Mouse (Mus musculus) heart, embryonic 12.5 days (tissue): ENCODE measurements around the gene Metrn. TPM values are rescaled to one million over a fixed set of nuclear protein-coding genes. Genes with fewer than 3 reads are reported as not detected.

ENCODE experiments used
- ATAC-seq: fragments of 200-750 bp; cut with Nextera tagmentation; 2 replicates; pipeline ENCODE4 v1.8.0; 2017; ENCODE audit warnings: moderate TSS enrichment, moderate library complexity; ENCODE audit not compliant: insufficient number of reproducible peaks, low FRiP score
- H3K27ac ChIP-seq: fragments of 300-500 bp; sonication (generic); 2 replicates; pipeline ENCODE4 v1.5.1; 2016; ENCODE audit warnings: mild to moderate bottlenecking, moderate library complexity; ENCODE audit not compliant: poor library complexity, severe bottlenecking
- H3K27me3 ChIP-seq: fragments of 300-500 bp; sonication (generic); replicated peaks from 2 replicates; pipeline ENCODE4 v1.6.1; 2016; ENCODE audit warnings: mild to moderate bottlenecking, moderate library complexity
- H3K36me3 ChIP-seq: fragments of 300-500 bp; sonication (generic); 2 replicates; pipeline ENCODE4 v1.6.1; 2016; ENCODE audit warnings: mild to moderate bottlenecking, moderate library complexity
- H3K4me1 ChIP-seq: fragments of 300-500 bp; sonication (generic); replicated peaks from 2 replicates; pipeline ENCODE4 v1.6.1; 2016; ENCODE audit warnings: mild to moderate bottlenecking
- H3K4me2 ChIP-seq: fragments of 300-500 bp; sonication (generic); 2 replicates; pipeline ENCODE4 v1.6.1; 2016; ENCODE audit warnings: mild to moderate bottlenecking, moderate library complexity
- H3K4me3 ChIP-seq: fragments of 300-500 bp; sonication (generic); 2 replicates; pipeline ENCODE4 v1.5.1; 2016; ENCODE audit warnings: mild to moderate bottlenecking
- H3K9ac ChIP-seq: fragments of 300-500 bp; sonication (generic); 2 replicates; pipeline ENCODE4 v1.6.1; 2016; ENCODE audit warnings: mild to moderate bottlenecking, moderate library complexity
- H3K9me3 ChIP-seq: fragments of 300-500 bp; sonication (generic); replicated peaks from 2 replicates; pipeline ENCODE4 v1.6.1; 2016; ENCODE audit warnings: mild to moderate bottlenecking, moderate library complexity
- WGBS: fragments of 180-500 bp; shearing (Covaris S2); methylation state at CpG from one replicate; pipeline ENCODE4 v1.1.7; 2016; 5-methylcytosine and 5-hydroxymethylcytosine counted together
- polyA plus RNA-seq: library from polyadenylated mRNA; unstranded; fragments of >200 nt; fragmentation: Nextera tagmentation; extraction: Ambion mirVana; gene quantifications from 2 replicates; pipeline ENCODE4 v1.2.1, GENCODE M21; 2016

The Metrn gene
- polyA plus RNA-seq, 1 experiment from 2014 or later: 30.9 TPM

DNA sequence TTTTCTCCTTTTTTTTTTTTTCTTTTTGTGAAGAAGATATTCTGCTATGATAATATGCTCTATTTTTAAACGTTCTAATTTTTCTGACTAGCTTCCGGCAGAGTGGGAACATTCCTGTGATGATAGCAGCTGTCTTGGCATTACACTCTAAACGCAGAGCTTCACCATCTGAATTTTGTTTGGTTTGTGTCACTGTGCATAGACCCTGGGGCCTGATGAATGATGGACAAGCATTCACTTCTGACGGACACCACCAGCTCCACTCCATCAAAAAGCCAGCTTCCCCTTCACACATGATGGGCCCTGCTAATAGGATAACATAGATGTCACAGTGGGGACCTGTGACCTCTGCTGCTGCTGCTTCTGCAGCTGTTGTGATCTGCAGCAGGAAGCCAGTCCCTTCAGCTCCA, 35.4 kb downstream of the Metrn start:
- Histone ChIP-seq H3K27ac (no peak overlapping the region), H3K4me1 (0 out of 2 replicates have a peak, but pooled peaks cover 5% of the 10 kb centered on the region), H3K27me3 (peaks cover 7% of the 10 kb centered on the region), H3K36me3 (no peaks in the 10 kb centered on the region), H3K4me2 (no peak overlapping the region), H3K9ac (no peak overlapping the region), H3K9me3 (no peaks in the 10 kb centered on the region), H3K4me3 (no peak overlapping the region)
- 32% methylated on average over 4 of the region's 4 CpGs for WGBS
- no peak for ATAC-seq

DNA sequence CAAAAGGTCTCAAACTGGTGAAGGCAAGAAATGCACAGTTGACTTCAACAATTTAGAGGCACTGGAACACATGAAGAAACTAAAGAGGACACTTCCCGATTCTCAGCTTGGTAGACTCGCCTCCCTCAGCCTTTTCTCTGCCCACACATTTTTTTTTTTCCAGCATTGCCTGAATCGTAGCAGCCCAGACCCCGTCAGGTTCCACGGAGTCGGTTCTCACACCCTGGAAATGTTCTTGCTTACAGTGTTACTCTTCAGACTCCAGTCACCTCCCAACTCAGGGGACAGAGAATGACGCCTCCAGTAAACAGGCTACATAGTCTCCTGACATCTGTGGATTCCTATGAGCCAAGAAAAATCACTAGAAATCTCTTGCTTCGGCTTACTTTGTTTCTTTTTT, 36.8 kb downstream of the Metrn start:
- WGBS: 64% methylated on average over 8 of the region's 8 CpGs

DNA sequence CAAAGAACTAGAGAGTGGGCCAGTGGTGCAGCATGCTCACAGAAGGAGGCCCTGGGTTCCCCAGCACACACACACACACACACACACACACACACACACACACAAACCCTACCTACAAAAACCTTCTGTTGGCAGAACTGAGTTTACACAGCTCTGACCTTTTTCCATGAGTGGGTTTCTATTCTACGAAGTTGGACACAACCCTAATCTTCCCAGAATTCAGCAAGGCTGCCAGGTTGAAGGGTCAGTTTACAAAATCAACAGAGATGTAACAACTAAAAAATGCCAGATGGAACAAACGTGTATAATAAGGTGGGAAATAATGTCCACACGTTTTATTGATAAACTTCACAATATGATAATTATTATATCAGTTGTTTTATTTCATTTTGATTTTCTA, 39.2 kb downstream of the Metrn start:
- no peak overlapping the region for H3K27ac ChIP-seq
- no peaks in the 10 kb centered on the region for H3K36me3 ChIP-seq
- H3K9ac ChIP-seq: no peak overlapping the region
- no peak overlapping the region for H3K4me3 ChIP-seq
- H3K4me1 ChIP-seq: peaks cover 15% of the 10 kb centered on the region; the same call in 1 of the 2 replicates
- peaks cover 21% of the 10 kb centered on the region for H3K27me3 ChIP-seq
- no peak overlapping the region for H3K4me2 ChIP-seq
- no peaks in the 10 kb centered on the region for H3K9me3 ChIP-seq
- WGBS: 54% methylated on average over 3 of the region's 3 CpGs
- ATAC-seq: no peak

More for the DNA sequence above, 36.8 kb downstream of the Metrn start:
- H3K4me1 ChIP-seq: peaks cover 13% of the 10 kb centered on the region; the same call in 1 of the 2 replicates
- H3K4me2 ChIP-seq: no peak overlapping the region
- H3K27ac ChIP-seq: no peak overlapping the region
- no peak overlapping the region for H3K4me3 ChIP-seq
- H3K27me3 ChIP-seq: peaks cover 7% of the 10 kb centered on the region
- ATAC-seq: no peak
- no peaks in the 10 kb centered on the region for H3K9me3 ChIP-seq
- H3K36me3 ChIP-seq: no peaks in the 10 kb centered on the region
- H3K9ac ChIP-seq: no peak overlapping the region

DNA sequence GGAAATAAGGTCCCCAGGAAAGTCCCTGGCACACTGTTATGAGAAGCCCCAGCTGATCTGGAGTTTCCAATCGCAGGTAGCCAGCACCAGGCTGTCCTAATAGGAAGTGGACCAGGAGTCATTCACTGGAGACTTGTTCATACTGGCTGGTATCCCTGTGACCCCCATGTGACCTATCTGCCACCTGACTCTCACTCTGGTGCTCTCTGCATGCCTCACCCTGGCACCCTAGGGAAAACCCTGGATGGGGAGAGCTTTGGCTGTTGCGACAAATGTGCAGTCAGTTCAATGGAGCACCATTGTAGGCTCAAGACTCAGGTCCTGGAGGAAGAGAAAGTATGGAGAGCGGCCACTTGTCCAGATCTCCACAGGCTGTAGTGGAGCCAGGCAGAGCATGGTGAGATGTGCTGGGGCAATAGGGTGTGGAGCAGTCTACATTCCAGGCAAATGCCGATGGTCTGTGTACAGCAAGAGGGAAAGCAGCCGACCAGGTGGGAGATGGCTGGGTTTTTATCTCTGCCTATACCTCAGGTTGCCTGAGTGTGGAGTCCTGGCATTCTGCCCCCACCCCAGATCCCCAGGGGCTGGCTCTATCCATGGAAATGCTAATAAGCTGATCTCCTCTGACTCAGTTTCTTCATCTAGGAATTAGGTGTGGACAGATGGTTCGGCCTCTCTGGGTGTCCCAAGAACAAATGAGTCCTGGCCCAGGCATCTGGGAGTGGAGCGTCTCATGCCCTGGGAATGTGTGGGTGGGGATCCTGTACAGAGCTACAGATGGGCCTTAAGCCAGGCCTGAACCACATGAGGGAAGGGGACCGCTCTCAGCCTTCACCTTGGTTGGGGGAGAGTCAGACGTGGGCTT, 40.3 kb downstream of the Metrn start:
- no peaks in the 10 kb centered on the region for H3K36me3 ChIP-seq
- no peak overlapping the region for H3K4me2 ChIP-seq
- peaks cover 19% of the 10 kb centered on the region for H3K4me1 ChIP-seq
- no peak overlapping the region for H3K9ac ChIP-seq
- H3K27me3 ChIP-seq: peaks cover 24% of the 10 kb centered on the region
- peak; percentile 38; the same call in 1 of the 2 replicates for ATAC-seq
- no peaks in the 10 kb centered on the region for H3K9me3 ChIP-seq
- WGBS: 65% methylated on average over 9 of the region's 9 CpGs
- no peak overlapping the region for H3K27ac ChIP-seq
- no peak overlapping the region for H3K4me3 ChIP-seq

DNA sequence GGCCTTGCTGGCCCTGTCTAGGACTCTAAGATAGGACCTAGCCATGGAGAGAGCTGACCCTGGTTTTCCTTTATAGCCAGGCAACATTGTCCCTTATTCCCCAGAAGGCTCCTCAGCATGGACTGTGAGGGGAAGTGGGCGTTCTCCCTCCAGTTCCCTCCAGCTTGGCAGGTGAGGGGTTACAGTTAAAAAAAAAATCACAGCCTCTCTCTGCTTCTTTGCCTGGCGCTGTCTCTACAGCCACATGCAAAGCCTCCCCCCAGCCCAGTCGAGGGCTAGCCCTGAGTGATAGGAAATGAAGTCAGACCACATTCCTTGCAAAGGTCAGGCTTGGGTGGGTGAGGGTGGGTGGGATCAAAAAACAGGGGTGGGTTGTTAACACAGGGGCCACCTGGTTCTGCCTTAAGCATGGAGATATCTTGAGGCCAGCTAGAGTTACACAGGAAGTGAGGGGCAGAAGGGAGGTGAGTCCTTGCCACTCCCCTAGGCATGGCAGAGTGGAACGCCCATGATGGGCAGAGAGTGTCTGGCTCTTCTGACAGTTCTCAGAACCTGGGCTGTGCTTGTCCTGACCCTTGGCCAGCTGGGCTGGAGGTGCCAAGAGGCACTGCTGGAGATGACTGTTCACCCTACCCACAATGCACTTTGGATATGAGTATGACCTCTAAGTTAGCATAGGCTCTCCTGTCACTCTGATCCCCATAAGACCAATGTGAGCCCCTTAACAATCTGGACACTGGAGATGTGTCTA, 41.1 kb downstream of the Metrn start:
- Histone ChIP-seq H3K27ac (no peak overlapping the region), H3K9me3 (no peaks in the 10 kb centered on the region), H3K9ac (no peak overlapping the region), H3K4me1 (peaks cover 27% of the 10 kb centered on the region), H3K27me3 (peaks cover 24% of the 10 kb centered on the region), H3K36me3 (no peaks in the 10 kb centered on the region), H3K4me3 (no peak overlapping the region), H3K4me2 (no peak overlapping the region)
- WGBS: 27% methylated on average over 4 of the region's 4 CpGs
- ATAC-seq: peak; percentile 54; the same call in 1 of the 2 replicates

DNA sequence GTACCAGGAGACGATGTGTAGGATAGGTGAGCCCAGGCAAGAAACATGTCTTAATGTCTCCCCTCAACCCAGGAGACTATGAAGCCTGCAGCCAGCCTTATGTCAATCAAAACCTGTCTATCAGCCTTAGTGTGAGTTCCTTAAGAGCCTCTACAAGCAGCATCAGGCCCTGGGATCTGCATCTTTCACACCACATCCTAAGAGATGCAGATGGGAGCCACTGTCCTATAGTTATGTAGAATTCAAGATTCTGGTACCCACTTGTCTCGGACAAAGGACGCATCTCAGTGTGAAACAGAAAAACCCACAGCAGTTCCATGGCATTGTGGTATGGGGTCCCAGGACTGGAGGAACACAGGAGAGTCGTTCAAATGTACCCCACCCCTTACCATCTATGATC, 41.9 kb downstream of the Metrn start:
- Histone ChIP-seq H3K9ac (no peak overlapping the region), H3K27ac (no peak overlapping the region), H3K4me3 (no peak overlapping the region), H3K36me3 (no peaks in the 10 kb centered on the region), H3K27me3 (peaks cover 24% of the 10 kb centered on the region), H3K4me1 (peaks cover 27% of the 10 kb centered on the region), H3K4me2 (no peak overlapping the region), H3K9me3 (no peaks in the 10 kb centered on the region)
- no peak for ATAC-seq
- WGBS: 81% methylated on average over 4 of the region's 4 CpGs

DNA sequence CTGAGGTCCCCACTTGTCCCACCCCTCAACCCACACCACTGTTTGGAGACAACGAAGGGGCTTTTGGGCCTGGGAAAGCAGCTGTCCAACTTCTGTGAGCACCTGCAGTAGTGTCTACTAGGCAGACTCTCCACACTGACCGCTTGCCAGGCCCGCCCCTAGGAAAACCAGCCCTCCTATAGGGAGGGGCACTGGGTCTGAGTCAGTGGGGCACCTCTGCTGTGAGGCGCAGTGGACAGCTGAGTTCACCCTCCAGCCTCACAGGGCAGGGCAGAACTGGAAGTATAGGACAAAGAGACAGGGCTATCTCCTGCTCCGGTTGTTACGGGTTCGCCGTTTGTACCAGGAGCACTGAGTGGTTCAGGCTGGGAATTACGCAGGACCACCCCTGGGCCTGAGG, 42.7 kb downstream of the Metrn start, which contains the start of gene Msln:
TSS of gene Msln (minus strand) at position 138 of the 400 bp plus-strand sequence.
- 80% methylated on average over 9 of the region's 9 CpGs for WGBS
- no peak for ATAC-seq
- Histone ChIP-seq H3K9ac (no peak within 1 kb of the TSS), H3K27me3 (peaks cover 23% of the 10 kb centered on the region), H3K4me3 (no peak within 1 kb of the TSS), H3K36me3 (no peaks in the 10 kb centered on the region), H3K4me2 (no peak within 1 kb of the TSS), H3K4me1 (peaks cover 27% of the 10 kb centered on the region), H3K9me3 (no peaks in the 10 kb centered on the region), H3K27ac (no peak within 1 kb of the TSS)

DNA sequence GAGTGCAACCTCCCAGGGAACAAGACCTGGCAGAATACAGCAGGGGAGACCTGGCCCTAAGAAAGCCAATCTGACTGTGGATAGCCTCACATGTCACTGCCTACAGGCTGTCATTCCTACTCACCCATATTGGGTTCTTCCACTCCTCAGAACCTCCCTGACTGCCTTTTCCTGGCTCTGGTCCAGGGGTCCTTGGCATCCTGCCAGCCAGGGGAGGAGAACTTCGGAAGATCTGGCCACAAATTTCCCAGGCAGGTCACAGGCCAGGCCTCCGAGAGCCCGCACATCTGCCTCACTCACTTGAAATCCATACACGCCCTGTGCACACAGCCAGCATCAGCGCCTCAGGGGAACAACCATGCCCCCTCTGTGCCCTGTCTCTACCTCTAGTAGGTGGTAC, 45.5 kb downstream of the Metrn start:
- peaks cover 21% of the 10 kb centered on the region for H3K4me1 ChIP-seq
- no peak overlapping the region for H3K9ac ChIP-seq
- H3K4me3 ChIP-seq: no peak overlapping the region
- no peak overlapping the region for H3K27ac ChIP-seq
- H3K36me3 ChIP-seq: no peaks in the 10 kb centered on the region
- no peak overlapping the region for H3K4me2 ChIP-seq
- WGBS: 46% methylated on average over 5 of the region's 5 CpGs
- ATAC-seq: no peak
- H3K27me3 ChIP-seq: peaks cover 26% of the 10 kb centered on the region; the same call in 1 of the 2 replicates
- no peaks in the 10 kb centered on the region for H3K9me3 ChIP-seq

DNA sequence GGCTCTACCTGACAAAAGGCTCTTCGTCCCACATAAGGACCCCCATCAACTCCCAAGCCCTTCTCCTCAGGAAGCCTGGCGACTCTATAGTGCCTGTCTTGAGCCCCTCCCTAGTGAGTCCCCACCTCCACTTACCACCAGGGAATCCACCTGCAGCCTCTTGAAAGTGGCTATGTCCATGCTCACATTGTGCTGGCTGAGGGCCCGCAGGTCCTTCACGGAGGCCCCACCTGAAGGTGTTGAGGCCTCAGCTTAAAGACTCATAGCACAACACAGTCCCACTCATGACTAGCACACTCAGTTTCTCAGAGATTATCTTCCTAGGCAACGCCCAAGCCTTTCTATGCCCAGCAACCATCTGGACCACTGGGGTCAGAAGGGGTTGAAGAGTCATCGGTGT, 47.6 kb downstream of the Metrn start:
- Histone ChIP-seq H3K27ac (no peak overlapping the region), H3K4me3 (no peak overlapping the region), H3K27me3 (peaks cover 38% of the 10 kb centered on the region), H3K9ac (no peak overlapping the region), H3K4me1 (peaks cover 12% of the 10 kb centered on the region), H3K9me3 (no peaks in the 10 kb centered on the region), H3K4me2 (no peak overlapping the region), H3K36me3 (no peaks in the 10 kb centered on the region)
- 76% methylated on average over 6 of the region's 6 CpGs for WGBS
- ATAC-seq: no peak

DNA sequence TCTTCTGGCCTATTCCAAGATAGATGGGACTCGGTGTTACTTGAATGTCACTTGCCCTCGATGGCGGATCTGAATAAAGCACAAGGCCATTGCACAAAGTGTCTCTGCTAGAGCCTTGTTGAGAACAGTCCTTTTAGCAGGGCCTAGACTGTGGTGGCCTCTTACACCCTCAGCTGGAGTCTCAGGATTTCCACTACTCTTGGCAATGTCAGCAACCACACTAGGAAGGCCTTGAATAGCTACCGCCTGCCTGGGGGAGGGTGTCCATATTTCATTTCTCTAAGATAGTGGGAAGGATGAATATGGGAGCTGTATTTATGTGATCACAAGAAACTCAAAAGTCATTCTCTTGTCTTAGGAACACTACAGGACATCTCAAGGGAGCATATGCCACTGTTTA, 48.7 kb downstream of the Metrn start:
- Histone ChIP-seq H3K27me3 (peaks cover 36% of the 10 kb centered on the region), H3K9ac (no peak overlapping the region), H3K4me1 (peaks cover 12% of the 10 kb centered on the region), H3K27ac (no peak overlapping the region), H3K4me3 (no peak overlapping the region), H3K4me2 (no peak overlapping the region), H3K9me3 (no peaks in the 10 kb centered on the region), H3K36me3 (no peaks in the 10 kb centered on the region)
- 82% methylated on average over 4 of the region's 4 CpGs for WGBS
- ATAC-seq: no peak

DNA sequence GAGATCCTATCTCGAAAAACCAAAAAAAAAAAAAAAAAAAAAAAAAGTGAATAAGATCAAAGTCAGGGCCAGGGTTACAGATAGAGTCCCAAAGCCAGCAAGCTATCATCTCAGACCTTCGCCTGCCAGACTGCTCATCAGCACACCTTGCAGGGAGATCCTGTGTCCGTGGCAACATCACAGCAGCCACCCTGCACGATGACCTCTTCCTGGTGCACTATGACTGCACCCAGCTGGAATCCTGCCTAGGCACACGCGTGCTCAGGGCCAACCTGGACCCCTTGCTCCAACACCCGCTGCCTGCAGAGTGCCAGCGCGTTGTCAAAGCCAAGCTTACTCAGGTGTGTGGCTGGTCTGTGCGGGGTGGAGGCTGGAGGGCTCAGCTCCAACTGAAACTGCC, 52.6 kb downstream of the Metrn start:
- Histone ChIP-seq H3K9me3 (no peaks in the 10 kb centered on the region), H3K27me3 (peaks cover 38% of the 10 kb centered on the region), H3K36me3 (no peaks in the 10 kb centered on the region), H3K4me3 (no peak overlapping the region), H3K4me1 (no peaks in the 10 kb centered on the region), H3K4me2 (no peak overlapping the region), H3K27ac (no peak overlapping the region), H3K9ac (no peak overlapping the region)
- ATAC-seq: no peak
- 71% methylated on average over 10 of the region's 10 CpGs for WGBS
